Mouse (Mus musculus) large intestine, adult 2 months (tissue): ENCODE results near the gene Mbnl1. TPM values are rescaled to one million over a fixed set of nuclear protein-coding genes. Genes with fewer than 3 reads are reported as not detected.
"Not testable (repeated sequence)": the region's sequence is repeated elsewhere in the genome, so short reads cannot be mapped to it uniquely, and the experiment has no call there.

Experiments
- DNase-seq: peaks from one replicate; pipeline ENCODE4 v3.0.0-alpha.2; 2012; ENCODE audit warnings: low read depth, low spot score
- WGBS: fragments of 180-500 bp; shearing (Covaris S2); methylation state at CpG from one replicate; pipeline ENCODE4 v1.1.7; 2018; 5-methylcytosine and 5-hydroxymethylcytosine counted together
- polyA plus RNA-seq: library from polyadenylated mRNA; depleted of rRNA; stranded (reverse); fragments of >200 nt; gene quantifications from 2 replicates; pipeline ENCODE4 v1.2.3, GENCODE M21; 2012

Gene Mbnl1
- polyA plus RNA-seq, 1 experiment: 30.5 TPM

DNA sequence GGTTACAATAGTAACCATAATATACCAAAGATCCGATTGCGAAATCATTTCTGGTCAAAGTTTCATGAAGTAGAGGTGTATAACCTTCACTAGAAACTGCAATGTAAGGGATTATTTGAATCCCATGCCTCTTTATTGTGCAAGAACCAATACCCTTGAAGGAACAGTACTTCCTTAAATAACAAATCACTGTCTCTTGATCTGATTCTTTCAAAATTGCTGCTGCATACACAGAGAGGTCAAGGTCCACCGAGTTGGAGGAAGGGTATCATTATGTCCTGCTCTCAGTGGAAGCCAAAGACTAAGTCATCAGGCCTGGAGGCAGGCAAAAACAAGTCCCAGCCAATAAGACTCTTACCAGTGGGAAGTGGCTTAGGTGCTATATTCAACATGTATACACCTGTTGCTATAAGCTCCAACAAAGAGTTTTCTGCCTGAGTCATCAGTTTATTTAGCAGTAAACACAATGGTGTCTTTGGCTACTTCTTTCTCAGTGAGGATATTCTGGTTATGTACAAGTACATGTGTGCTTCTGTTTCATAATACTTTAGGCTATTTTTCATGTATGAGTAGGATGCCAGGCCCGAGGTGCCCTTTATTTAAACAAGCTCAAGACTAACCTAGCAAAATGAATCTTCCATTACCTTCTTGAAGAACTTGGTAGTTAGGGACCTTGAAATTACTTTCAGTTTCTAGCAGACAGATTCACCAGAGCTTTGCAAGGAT, 13.5 kb downstream of the Mbnl1 start:
- WGBS: 44% methylated on average over 4 of the region's 4 CpGs
- no peak for DNase-seq

DNA sequence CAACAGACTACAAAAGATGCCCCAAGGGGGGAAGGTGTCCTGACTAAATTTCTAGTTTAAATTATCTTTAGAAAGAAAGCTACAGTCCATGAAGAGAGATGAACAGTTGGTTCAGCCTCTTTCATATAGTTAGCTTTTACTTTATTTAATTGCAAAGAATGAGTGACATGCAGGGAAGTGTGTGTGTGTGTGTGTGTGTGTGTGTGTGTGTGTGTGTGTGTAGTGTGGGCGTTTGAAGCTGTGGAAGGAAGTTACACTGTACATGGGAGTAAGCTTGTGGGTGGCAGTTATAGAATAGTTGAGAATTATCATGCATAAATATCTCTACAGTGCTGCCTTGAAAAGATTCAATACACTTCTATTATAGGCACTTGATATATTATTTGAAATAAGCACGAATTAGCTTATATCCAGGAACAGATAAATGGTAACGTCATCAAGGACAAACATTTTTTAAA, 14.1 kb downstream of the Mbnl1 start:
- DNase-seq: no peak
- 85% methylated on average over 3 of the region's 3 CpGs for WGBS

GRCm38 (mm10) chr3:60489509-60489908, 16.9 kb downstream of the Mbnl1 start:
- DNase-seq: no peak
- WGBS: 89% methylated on average over 6 of the region's 6 CpGs

DNA sequence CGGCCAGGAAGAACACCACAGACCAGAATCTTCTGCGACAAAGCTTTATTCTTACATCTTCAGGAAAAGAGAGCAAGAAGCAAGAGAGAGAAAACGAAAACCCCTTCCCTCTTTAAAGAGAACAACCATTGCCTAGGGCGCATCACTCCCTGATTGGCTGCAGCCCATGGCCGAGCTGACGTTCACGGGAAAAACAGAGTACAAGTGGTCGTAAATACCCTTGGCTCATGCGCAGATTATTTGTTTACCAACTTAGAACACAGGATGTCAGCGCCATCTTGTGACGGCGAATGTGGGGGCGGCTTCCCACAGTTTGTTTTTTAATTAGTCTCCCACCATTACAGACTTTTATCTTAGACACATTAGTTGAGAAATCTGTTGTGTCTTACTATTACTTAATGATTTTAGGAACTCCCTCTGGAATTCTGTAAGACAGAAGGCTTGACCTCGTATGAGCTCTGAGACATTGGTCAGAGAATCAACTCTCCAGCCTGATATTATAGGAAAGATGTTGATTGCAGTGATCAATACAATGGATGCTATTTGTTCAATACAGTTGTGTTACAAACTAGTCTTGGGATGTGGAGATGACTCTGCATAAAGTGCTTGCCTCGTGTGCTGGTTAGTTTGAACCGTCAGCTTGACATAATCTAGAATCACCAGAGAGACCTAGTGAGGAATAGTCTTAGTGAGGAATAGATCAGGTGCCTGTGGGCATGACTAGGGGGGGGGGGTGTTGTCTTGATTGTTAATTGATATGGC, 22.3 kb downstream of the Mbnl1 start:
- not testable (repeated sequence) for DNase-seq
- whole genome bisulfite sequencing: 70% methylated on average over 9 of the region's 16 CpGs

- 68% methylated on average over 5 of the region's 5 CpGs for whole genome bisulfite sequencing
- DNase-seq: no peak
These were observed 23.6 kb downstream of the Mbnl1 start for GRCm38 (mm10) chr3:60496197-60496596.

GRCm38 (mm10) chr3:60498151-60498550, 25.5 kb downstream of the Mbnl1 start:
- 26% methylated on average over 2 of the region's 2 CpGs for WGBS
- no peak for DNase-seq

DNA sequence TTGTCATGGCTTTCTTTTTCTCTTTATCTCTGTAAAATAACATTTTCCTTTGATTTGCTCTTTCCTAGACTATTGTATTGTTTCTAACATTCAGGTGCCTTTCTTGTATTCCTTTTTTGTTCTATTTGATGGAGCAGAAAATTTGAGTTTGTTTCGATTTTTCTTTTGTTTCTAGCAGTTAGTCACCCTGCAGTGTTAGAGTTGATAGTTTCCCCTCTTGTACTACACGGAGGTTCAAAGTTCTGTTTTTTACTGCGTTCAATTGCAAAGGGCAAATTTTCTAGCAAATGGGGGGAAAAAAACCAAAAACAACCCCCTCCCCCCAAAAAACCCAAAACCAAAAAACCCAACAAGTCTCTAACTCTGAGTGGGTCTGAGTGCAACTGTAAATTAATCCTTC, 26.0 kb downstream of the Mbnl1 start:
- no peak for DNase-seq
- 24% methylated on average over 3 of the region's 3 CpGs for WGBS

DNA sequence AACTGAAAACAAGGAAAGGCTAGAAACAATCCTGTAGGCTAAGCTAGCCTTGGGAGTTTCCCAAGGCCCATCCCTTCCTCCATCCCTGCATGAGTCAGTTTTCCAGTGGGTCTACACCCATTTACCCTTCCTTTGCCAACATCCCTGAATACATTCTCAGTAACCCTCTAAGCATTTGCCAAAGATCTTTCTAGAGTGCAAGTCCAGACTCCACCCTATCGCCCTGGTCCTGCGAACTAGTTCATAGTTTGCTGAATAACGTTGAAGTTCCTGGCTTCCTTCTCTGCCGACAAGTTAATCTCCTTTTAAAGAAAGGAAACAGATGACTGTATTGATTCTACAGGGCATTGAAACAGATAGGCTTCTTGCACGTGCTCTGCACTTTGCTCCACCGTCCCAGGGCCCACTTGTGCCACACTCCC, 26.5 kb downstream of the Mbnl1 start:
- WGBS: 11% methylated on average over 6 of the region's 6 CpGs
- DNase-seq: no peak

DNA sequence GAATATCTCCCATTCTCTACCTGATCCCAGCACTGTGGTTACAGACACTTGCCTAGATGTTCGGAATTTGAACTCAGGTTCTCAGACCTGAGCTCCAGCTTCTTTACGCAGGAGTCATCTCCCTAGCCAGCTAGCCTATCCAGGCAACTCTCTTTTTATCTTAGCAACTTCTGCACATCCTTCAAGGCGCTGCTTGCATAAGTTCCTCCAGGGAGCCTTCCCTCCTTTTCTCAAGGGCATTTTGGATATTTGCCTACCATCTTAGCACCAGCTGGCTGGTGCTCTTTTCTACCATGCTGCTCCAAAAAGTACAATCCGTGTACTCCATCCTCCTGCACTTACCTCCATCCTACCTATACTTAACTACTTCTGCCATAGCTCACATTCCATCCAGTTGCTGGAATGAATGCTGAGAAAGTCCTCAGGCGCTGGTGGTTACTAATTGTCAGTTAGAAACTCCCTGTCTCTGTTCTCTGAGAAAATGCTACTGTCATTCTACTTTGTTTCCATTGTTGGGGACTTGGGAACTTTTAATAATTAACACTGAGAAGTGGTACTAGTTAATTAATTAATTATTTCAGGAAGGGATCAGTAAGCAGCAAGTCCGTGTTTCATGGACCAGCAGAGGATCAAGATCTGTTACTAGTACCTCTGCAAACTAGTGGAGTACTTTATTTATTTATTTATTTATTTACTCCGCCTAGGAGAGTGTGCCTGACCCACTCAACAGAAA, 27.3 kb downstream of the Mbnl1 start:
- WGBS: 31% methylated on average over 7 of the region's 7 CpGs
- no peak for DNase-seq

DNA sequence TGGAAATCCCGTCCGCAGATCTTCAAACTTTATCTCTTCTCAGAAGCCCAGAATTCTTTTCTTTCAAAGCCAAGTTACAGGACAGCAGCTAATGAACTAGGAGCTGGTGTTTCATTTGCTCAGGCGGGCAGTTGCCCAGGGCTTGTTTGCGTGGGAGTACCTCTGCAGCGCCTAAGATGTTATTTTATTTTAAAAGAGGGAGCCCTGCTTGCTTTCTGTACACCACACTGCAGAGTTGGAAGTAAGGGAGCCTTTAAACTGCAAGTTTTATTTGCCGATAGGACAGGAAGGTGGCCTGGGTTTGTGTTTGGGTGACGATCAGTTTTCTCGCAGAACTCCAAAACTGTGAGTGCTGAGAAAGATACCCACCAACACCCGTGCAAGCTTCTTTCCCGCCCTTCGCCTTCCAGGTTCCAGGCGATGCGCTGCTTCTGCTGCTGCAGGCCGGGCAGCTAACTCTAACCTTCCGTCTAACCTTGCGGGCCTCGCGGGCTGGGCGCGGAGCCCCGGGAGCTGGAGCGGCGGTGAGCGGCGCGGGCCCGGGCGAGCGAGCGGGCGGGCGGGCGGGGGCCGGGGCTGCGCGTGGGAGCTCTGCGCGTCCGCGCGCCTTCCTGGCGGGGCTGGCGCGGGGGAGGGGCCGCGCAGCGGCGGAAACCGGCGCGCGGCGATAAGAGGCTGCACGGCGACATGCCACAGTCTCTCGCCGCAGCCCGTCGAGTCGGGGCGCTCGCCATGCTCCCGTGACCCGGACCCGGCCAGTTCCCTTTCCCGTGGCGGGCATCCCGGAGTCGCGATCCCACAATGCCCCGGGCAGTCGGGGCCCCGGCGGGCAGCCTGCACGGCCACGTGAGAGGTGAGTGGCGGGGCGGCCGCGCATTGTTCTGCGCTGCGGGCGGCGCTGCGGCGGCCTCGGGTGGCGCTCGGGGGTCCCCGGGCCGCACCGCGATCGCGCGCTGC, 28.2 kb downstream of the Mbnl1 start:
- WGBS: under 1% methylated on average over 83 of the region's 96 CpGs
- no peak for DNase-seq

DNA sequence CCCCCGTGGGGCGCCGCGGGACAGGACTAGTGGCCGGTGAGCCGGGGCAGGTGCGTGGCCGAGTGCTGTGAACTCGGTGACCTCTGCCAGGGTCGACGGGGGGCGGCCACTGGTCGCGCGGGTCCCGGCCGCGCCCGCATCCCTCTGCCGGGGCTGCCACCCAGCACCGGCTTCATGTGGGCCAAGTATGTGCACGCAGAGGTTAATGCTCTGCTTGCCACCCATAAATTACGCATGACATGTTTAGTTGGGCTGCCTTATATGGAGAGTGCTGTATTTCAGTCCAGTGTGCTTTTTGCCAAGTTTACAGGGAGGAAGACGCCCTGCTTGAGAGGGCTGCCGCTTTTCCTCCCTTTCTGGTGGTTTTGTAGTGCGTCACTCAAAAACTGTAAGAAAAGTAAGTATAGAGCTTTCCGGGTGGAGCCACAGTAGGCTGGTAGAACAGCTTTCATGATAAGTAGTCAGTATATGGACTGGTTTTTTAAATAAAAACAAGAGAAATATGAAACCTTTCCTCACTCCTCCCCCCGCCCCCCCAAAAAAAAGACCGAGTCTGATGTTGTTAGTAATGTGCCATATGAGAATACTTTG, 29.0 kb downstream of the Mbnl1 start:
- DNase-seq: no peak
- WGBS: under 1% methylated on average over 29 of the region's 29 CpGs

GRCm38 (mm10) chr3:60502155-60502987, 29.7 kb downstream of the Mbnl1 start:
- WGBS: 2% methylated on average over 7 of the region's 7 CpGs
- DNase-seq: no peak

GRCm38 (mm10) chr3:60503196-60503595, 30.6 kb downstream of the Mbnl1 start:
- 4% methylated on average over 7 of the region's 7 CpGs for WGBS
- no peak for DNase-seq

DNA sequence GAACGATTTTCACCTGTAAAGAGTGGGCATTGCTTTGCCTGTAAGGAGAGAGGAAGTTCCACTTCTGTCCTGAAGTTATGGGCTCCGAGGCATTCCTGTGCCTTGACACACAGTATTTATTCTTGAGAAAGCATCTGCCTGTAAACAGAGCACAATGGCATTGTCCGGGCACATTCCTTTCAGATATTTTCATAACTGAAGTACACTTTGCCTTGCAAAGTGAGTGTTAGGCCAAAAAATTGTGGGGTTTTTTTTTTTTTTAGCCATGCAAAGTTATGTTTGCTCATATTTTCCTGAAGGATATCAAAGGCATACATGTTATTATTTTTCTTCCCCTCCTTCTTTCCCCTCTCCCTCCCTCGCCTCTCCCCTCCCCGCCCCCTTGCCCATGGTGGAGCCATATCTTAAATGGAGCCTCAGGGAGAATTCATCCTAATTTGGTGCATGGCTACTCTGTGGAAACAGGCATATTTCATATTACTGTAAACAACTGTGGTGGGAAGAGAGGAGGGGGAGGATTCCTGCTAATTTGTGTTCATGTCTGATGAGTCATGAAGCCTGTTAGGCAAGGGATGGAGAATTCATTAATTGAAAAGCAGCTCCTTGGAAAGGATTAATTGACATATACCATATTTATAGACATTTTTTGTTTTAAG, 32.3 kb downstream of the Mbnl1 start:
- no peak for DNase-seq
- WGBS: 28% methylated on average over 5 of the region's 5 CpGs

DNA sequence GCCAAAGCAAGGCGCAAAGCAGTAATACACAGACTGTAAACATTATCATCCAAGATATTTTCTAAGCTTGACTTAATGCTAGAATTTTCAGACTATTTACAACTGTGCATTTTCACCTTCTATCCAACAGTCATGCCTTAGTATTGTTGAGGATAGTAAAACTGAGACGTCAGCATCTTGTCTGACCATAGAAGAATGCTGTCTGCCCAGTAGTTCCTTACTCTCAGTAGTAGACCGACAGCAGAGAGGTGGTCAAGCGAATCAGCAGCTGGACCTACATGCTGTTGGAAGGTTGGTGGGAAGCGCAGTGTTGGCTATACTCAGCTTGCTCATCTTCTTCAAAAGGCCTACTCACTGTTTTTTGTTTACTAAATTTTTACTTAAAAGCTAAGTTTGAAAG, 34.2 kb downstream of the Mbnl1 start:
- no peak for DNase-seq
- 80% methylated on average over 5 of the region's 5 CpGs for WGBS

DNA sequence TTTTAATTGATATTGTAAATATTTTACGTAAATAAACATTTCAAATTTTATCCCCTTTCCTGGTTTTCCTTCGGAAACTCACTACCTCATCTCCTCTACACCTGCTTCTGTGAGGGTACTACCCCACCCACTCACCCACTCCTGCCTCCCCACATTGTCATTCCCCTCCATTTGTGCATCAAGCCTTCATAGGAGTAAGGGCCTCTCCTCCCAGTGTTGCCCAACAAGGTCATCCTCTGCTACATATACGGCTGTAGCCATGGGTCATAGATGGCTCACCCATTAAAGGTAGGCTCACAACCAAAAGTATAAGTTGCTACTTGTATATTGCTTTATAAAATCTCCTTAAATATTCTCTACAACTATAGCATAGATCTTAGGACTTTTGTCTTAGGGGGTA, 34.9 kb downstream of the Mbnl1 start:
- WGBS: 81% methylated on average over 3 of the region's 3 CpGs
- no peak for DNase-seq

DNA sequence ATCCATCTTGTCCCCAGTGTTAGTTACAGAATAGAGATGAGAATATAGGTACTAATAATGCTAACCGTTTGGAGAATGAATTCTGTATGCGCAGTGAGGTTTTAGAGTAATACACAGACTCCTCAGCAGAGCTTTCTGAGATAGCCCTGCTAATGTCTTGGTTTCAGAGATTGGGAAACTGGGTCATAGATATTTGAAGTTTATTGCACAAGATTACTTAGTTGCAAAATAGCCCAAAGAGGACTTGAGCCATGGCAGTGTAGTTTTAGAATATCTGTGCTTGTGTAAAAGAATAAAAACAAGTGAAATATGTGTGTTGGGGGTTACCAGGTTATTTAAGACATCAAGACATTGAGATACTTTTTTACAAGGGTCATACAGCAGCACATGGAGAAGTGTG, 35.3 kb downstream of the Mbnl1 start:
- no peak for DNase-seq
- WGBS: 76% methylated on average over 2 of the region's 2 CpGs

DNA sequence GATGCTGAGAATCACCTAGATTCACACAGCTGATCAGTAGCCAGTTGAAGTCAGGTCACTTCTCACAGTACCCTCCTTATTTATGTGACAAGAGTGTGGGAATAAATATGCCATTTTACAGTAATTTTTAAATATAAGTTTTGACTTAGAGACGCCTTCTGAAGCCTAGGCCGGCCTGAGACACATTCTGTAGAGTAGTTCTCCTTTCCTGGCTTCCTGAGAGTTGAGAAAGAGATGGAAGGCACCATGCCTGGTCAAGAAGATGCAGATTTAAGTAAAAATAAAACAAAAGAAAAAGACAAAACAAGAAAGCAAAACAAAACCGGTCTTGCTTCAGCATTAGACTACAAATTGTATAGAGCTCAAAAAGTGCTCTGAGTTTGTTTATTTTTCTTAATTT, 38.6 kb downstream of the Mbnl1 start:
- DNase-seq: no peak
- WGBS: 82% methylated on average over 3 of the region's 3 CpGs
